17 mouse cellular contexts compared by ENCODE assay signal in genomic region chr11:19813549-19813948, GRCm38 (mm10).
"Had no signal": no experiment of that assay in that cellular context is flagged by ENCODE, and none has a peak within 500 bp of the region (broad histone marks: within the 10 kb centered on the region; RNA-seq: fewer than 3 reads in every experiment).

No protein-coding gene starts in this region.

- H3K27ac ChIP-seq: liver, embryonic 15.5 days; lung, embryonic 15.5 days; macrophage; midbrain, embryonic 12.5 days; midbrain, embryonic 15.5 days; stomach, embryonic 15.5 days; stomach, postnatal 0 days had no signal

- H3K9me3 ChIP-seq: liver, embryonic 15.5 days; lung, embryonic 15.5 days; midbrain, embryonic 12.5 days; midbrain, embryonic 15.5 days; stomach, embryonic 15.5 days had no signal

- H3K4me1 ChIP-seq: liver, embryonic 15.5 days; stomach, embryonic 15.5 days had no signal

- H3K9ac ChIP-seq: liver, embryonic 15.5 days; liver, postnatal 0 days; lung, embryonic 15.5 days; midbrain, embryonic 12.5 days; midbrain, embryonic 15.5 days; stomach, embryonic 15.5 days had no signal

- H3K4me3 ChIP-seq: liver, embryonic 15.5 days; lung, embryonic 15.5 days; megakaryocyte, embryonic 14.5 days; midbrain, embryonic 12.5 days; midbrain, embryonic 15.5 days; stomach, embryonic 15.5 days had no signal

- DNase-seq: liver, postnatal 0 days; lung, adult 2 months; lung, postnatal 14 days; lung, postnatal 36 days; right cerebral cortex, postnatal 14 days; thymus, adult 2 months; thymus, postnatal 25 days; thymus, postnatal 4 days had no signal

- ATAC-seq: liver, postnatal 0 days; lung, postnatal 0 days; midbrain, embryonic 15.5 days had no signal

- H3K27me3 ChIP-seq: liver, embryonic 15.5 days; lung, embryonic 15.5 days; midbrain, embryonic 12.5 days; midbrain, embryonic 15.5 days; stomach, embryonic 15.5 days had no signal

- H3K36me3 ChIP-seq: liver, embryonic 15.5 days; lung, embryonic 15.5 days; midbrain, embryonic 12.5 days; midbrain, embryonic 15.5 days; stomach, embryonic 15.5 days had no signal

- H3K4me2 ChIP-seq: liver, embryonic 15.5 days; lung, embryonic 15.5 days; midbrain, embryonic 12.5 days; midbrain, embryonic 15.5 days; stomach, embryonic 15.5 days had no signal
